Mouse (Mus musculus): Measurements from ENCODE around the gene Txlnb. TPM values are rescaled to one million over a fixed set of nuclear protein-coding genes. Genes with fewer than 3 reads are reported as not detected.
A peak's percentile ranks its signal among the peaks of the same experiment; 100 is the strongest.

Gene Txlnb
- polyA plus RNA-seq, 1 experiment from 2014 or later = 2.3 TPM

DNA sequence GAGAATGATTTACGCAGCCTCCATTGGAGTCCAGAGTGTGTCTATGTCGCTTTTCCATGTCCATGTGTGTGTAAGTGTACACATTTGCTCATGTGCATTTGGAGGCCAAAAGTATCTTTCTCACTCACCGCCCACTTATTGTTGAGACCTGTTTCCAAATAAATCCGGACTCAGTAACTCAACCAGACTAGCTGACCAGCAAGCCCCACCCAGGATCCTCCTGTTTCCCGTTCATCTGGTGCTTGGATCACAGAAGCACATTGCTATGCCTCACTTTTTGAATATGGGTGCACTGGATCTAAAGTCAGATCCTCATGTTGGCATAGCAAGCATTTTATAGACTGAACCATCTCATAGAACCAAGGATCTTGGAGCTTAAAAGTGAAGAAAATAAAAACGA is 39.0 kb downstream of the Txlnb start:
- no peak overlapping the region for H3K4me3 ChIP-seq (replicated peaks; ENCODE audit: low read depth, low read length)
- 94% methylated on average over 6 of the region's 6 CpGs for WGBS
- DNase-seq (no peak), ATAC-seq (ENCODE audit: low FRiP score, low TSS enrichment) (no peak)
- peaks cover 7% of the 10 kb centered on the region; the same call in 1 of the 2 replicates for H3K4me1 ChIP-seq (ENCODE audit: control insufficient read depth, insufficient read depth, low read length)
- H3K27me3 ChIP-seq (ENCODE audit: control insufficient read depth, insufficient read depth, low read length) = no peaks in the 10 kb centered on the region
- H3K9ac ChIP-seq (replicated peaks; ENCODE audit: low read length) = no peak overlapping the region
- no peak overlapping the region for H3K27ac ChIP-seq (replicated peaks; ENCODE audit: low read depth, low read length)
- H3K4me2 ChIP-seq (ENCODE audit: low read length) = no peak overlapping the region
- H3K36me3 ChIP-seq (ENCODE audit: control insufficient read depth, insufficient read depth, low read length) = no peaks in the 10 kb centered on the region
- H3K9me3 ChIP-seq (ENCODE audit: control insufficient read depth, low read length) = no peaks in the 10 kb centered on the region

DNA sequence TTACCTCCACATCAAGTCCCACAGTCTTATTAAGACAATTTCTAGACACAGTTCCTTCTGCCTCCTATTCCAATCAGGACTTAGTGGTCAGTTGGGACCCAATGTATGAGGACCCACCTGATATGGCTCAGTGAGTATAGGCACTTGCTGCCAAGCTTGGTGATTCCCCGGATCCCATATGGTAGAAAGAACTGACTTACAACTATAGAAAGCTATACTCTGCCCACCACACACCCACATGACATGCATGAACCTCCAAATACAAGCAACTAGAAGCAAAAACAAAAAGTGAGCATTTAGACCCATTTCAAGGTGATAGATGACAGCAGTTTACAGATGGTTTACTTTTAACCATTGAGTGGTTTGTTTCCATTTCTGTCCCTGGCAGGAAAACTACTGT is 40.2 kb downstream of the Txlnb start:
- H3K9me3 ChIP-seq (ENCODE audit: control insufficient read depth, low read length) = no peaks in the 10 kb centered on the region
- peaks cover under 1% of the 10 kb centered on the region; the same call in 1 of the 2 replicates for H3K4me1 ChIP-seq (ENCODE audit: control insufficient read depth, insufficient read depth, low read length)
- no peak for ATAC-seq (ENCODE audit: low FRiP score, low TSS enrichment)
- 93% methylated on average over 1 of the region's 1 CpGs for WGBS
- no peak for DNase-seq
- H3K9ac ChIP-seq (replicated peaks; ENCODE audit: low read length) = no peak overlapping the region
- no peaks in the 10 kb centered on the region for H3K36me3 ChIP-seq (ENCODE audit: control insufficient read depth, insufficient read depth, low read length)
- no peak overlapping the region for H3K4me2 ChIP-seq (ENCODE audit: low read length)
- H3K4me3 ChIP-seq (replicated peaks; ENCODE audit: low read depth, low read length) = no peak overlapping the region
- no peak overlapping the region for H3K27ac ChIP-seq (replicated peaks; ENCODE audit: low read depth, low read length)
- H3K27me3 ChIP-seq (ENCODE audit: control insufficient read depth, insufficient read depth, low read length) = no peaks in the 10 kb centered on the region

- 93% methylated on average over 3 of the region's 3 CpGs for WGBS
- Histone ChIP-seq H3K4me2 (ENCODE audit: low read length) (no peak overlapping the region), H3K27me3 (ENCODE audit: control insufficient read depth, insufficient read depth, low read length) (no peaks in the 10 kb centered on the region), H3K9ac (replicated peaks; ENCODE audit: low read length) (no peak overlapping the region), H3K27ac (replicated peaks; ENCODE audit: low read depth, low read length) (no peak overlapping the region), H3K4me3 (replicated peaks; ENCODE audit: low read depth, low read length) (no peak overlapping the region), H3K9me3 (ENCODE audit: control insufficient read depth, low read length) (no peaks in the 10 kb centered on the region), H3K36me3 (ENCODE audit: control insufficient read depth, insufficient read depth, low read length) (no peaks in the 10 kb centered on the region), H3K4me1 (ENCODE audit: control insufficient read depth, insufficient read depth, low read length) (no peaks in the 10 kb centered on the region)
- ATAC-seq (ENCODE audit: low FRiP score, low TSS enrichment) (no peak), DNase-seq (no peak)
Observed at GRCm38 (mm10) chr10:17842030-17842429, 46.0 kb downstream of the Txlnb start.

DNA sequence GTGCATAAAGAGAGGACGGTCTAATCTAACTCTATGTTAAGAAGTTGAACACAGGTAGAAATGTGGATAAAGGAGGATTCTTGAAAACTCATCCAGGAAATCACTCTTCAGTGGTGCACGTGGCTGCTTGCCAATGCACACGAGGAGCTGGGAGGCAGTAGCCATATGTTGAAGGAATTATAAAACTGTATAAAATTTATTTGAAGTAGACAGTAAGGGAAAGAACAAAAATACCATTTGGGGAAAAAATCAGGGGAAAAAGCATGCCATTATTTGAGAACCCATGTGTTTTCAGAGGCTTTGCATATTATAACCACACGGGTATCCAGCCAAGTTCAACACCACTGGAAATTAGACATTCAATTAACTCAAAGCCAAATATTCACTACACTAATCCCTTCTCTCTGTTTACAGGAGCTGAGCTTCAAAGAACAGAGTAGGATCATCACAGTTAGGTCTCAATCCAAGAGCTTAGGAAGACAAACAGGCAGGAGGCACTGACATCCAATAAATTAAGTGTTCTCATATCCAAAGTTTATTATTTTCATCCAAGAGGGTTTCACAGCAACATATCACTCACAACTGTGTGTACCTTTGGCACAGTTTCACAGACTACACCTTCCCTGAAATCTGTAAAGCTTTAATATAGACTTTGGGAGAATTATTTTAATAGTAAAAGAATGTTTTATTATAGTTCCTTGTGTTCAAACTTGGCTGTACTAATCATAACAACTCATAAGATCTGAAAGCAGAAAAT is 48.9 kb downstream of the Txlnb start:
- ATAC-seq (ENCODE audit: low FRiP score, low TSS enrichment) (no peak), DNase-seq (peak; percentile 9)
- 67% methylated on average over 4 of the region's 4 CpGs for WGBS
- Histone ChIP-seq H3K4me2 (ENCODE audit: low read length) (no peak overlapping the region), H3K27me3 (ENCODE audit: control insufficient read depth, insufficient read depth, low read length) (no peaks in the 10 kb centered on the region), H3K36me3 (ENCODE audit: control insufficient read depth, insufficient read depth, low read length) (no peaks in the 10 kb centered on the region), H3K4me1 (ENCODE audit: control insufficient read depth, insufficient read depth, low read length) (no peaks in the 10 kb centered on the region), H3K9ac (replicated peaks; ENCODE audit: low read length) (no peak overlapping the region), H3K27ac (replicated peaks; ENCODE audit: low read depth, low read length) (no peak overlapping the region), H3K9me3 (ENCODE audit: control insufficient read depth, low read length) (no peaks in the 10 kb centered on the region), H3K4me3 (replicated peaks; ENCODE audit: low read depth, low read length) (no peak overlapping the region)

DNA sequence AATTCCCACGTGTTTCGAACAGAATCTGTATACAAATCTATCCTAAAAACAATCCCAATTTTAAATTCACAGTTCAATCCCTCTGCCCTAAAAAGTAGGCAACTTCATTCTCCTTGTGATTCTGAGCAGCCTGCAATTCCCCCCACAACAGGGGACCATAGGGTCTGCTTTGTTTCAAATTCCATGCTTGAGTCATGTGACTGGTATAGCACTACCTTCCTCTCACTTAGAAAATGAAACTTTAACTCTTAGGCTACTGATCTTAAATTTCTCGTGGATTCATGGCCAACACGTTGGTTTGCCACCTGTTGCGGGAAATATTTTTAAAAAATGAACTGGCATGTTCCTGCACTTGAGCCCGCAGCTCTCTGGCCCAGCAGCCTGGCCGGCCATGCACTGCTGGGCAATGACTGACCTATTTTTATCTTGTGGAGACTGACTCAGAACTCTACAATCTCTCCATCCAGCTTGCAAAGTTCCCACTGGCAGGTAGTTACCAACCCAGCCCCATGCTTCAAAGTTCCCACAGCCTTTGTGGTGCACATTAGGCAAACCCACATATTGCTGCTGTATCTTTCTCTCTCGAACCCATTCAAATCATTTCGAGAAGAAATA is 61.7 kb downstream of the Txlnb start:
- Histone ChIP-seq H3K27me3 (ENCODE audit: control insufficient read depth, insufficient read depth, low read length) (no peaks in the 10 kb centered on the region), H3K4me2 (ENCODE audit: low read length) (no peak overlapping the region), H3K4me3 (replicated peaks; ENCODE audit: low read depth, low read length) (no peak overlapping the region), H3K9me3 (ENCODE audit: control insufficient read depth, low read length) (no peaks in the 10 kb centered on the region), H3K4me1 (ENCODE audit: control insufficient read depth, insufficient read depth, low read length) (no peaks in the 10 kb centered on the region), H3K36me3 (ENCODE audit: control insufficient read depth, insufficient read depth, low read length) (no peaks in the 10 kb centered on the region), H3K9ac (replicated peaks; ENCODE audit: low read length) (no peak overlapping the region), H3K27ac (replicated peaks; ENCODE audit: low read depth, low read length) (no peak overlapping the region)
- 91% methylated on average over 9 of the region's 9 CpGs for WGBS
- ATAC-seq (ENCODE audit: low FRiP score, low TSS enrichment) (no peak), DNase-seq (no peak)

GRCm38 (mm10) chr10:17860701-17861480 is 64.9 kb downstream of the Txlnb start:
- H3K27me3 ChIP-seq (ENCODE audit: control insufficient read depth, insufficient read depth, low read length) = no peaks in the 10 kb centered on the region
- DNase-seq = no peak
- H3K4me2 ChIP-seq (ENCODE audit: low read length) = no peak overlapping the region
- no peak overlapping the region for H3K9ac ChIP-seq (replicated peaks; ENCODE audit: low read length)
- no peak for ATAC-seq (ENCODE audit: low FRiP score, low TSS enrichment)
- H3K9me3 ChIP-seq (ENCODE audit: control insufficient read depth, low read length) = no peaks in the 10 kb centered on the region
- H3K4me1 ChIP-seq (ENCODE audit: control insufficient read depth, insufficient read depth, low read length) = no peaks in the 10 kb centered on the region
- no peaks in the 10 kb centered on the region for H3K36me3 ChIP-seq (ENCODE audit: control insufficient read depth, insufficient read depth, low read length)
- 82% methylated on average over 6 of the region's 6 CpGs for WGBS
- H3K4me3 ChIP-seq (replicated peaks; ENCODE audit: low read depth, low read length) = no peak overlapping the region
- no peak overlapping the region for H3K27ac ChIP-seq (replicated peaks; ENCODE audit: low read depth, low read length)

DNA sequence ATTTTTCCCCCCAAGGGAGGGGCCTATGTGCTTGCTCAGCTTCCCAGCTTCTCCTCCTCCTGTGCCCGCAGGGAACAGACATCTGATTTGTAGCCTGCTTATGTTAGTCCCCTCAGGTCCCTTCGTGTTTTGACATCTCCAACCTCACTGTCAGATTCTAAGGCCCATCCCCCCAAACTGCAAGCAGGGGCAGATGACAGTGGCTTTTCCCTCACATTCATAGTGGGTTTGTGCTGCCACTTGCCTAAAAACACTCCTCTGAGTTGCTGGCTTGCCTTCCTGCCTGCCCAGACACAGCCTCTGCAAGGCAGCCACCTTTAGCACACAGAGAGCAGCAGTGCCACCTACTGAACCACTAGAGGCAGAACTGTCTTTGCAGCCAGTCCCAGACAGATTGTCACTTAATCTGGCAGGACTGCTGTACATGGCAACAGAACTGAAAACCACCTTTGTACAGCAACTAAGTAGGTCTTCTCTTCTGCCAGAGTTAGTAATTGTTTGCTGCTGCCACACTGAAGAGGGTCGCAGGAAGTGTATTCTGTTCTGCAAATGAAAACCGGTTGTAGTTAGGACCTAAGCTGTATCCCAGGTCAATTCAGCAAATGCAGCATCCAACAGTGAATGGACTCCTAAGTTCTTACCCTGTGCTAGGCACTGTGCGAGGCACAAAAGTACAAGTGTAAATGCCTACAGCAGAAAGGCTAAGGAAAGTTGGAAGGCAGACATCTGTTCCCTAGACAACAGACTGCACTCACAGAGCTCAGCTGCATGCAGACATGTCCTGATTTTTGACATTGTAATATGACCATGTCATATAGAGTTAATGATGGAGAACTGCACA is 74.0 kb downstream of the Txlnb start:
- no peaks in the 10 kb centered on the region for H3K36me3 ChIP-seq (ENCODE audit: control insufficient read depth, insufficient read depth, low read length)
- H3K4me3 ChIP-seq (replicated peaks; ENCODE audit: low read depth, low read length) = no peak overlapping the region
- WGBS = 22% methylated on average over 5 of the region's 5 CpGs
- no peak overlapping the region for H3K4me2 ChIP-seq (ENCODE audit: low read length)
- DNase-seq (peak; percentile 85), ATAC-seq (ENCODE audit: low FRiP score, low TSS enrichment) (peak; percentile 91)
- no peaks in the 10 kb centered on the region for H3K4me1 ChIP-seq (ENCODE audit: control insufficient read depth, insufficient read depth, low read length)
- H3K27ac ChIP-seq (replicated peaks; ENCODE audit: low read depth, low read length) = no peak overlapping the region
- no peak overlapping the region for H3K9ac ChIP-seq (replicated peaks; ENCODE audit: low read length)
- H3K9me3 ChIP-seq (ENCODE audit: control insufficient read depth, low read length) = no peaks in the 10 kb centered on the region
- no peaks in the 10 kb centered on the region for H3K27me3 ChIP-seq (ENCODE audit: control insufficient read depth, insufficient read depth, low read length)
